Comparison of ENCODE assay signal across 8 mouse cellular contexts in genomic region chr2:172977409-172978130, GRCm38 (mm10). TPM values are rescaled to one million over a fixed set of nuclear protein-coding genes. Genes with fewer than 3 reads are reported as not detected.
DNase-seq lines count a peak whose midpoint lies in the region; ATAC-seq and TF ChIP-seq lines count a peak whose summit lies in the region.

TSS of gene Spo11 (plus strand) at chr2:172977700.

- H3K27me3 ChIP-seq in heart, embryonic 11.5 days (ENCODE audit: control insufficient read depth, insufficient read depth, low read length), result no peaks in the 10 kb centered on the region
- no peaks in the 10 kb centered on the region for H3K27me3 ChIP-seq in midbrain, embryonic 11.5 days (ENCODE audit: control insufficient read depth, insufficient read depth, low read length)

- 0 out of 2 replicates have a peak within 1 kb of the TSS, but pooled peaks have one; percentile 5 for H3K4me3 ChIP-seq in heart, embryonic 11.5 days (ENCODE audit: low read depth, low read length)
- H3K4me3 ChIP-seq in ES-E14 (ENCODE audit: insufficient read depth in 1 of 2, low read depth in 1 of 2, low read length in 2 of 2, poor library complexity in 1 of 2, severe bottlenecking in 1 of 2), result peak within 1 kb of the TSS; percentile 10 to 42; a peak in 2 of 4 replicates
- no peak within 1 kb of the TSS for H3K4me3 ChIP-seq in midbrain, embryonic 11.5 days (ENCODE audit: low read depth, low read length)

- H3K27ac ChIP-seq in heart, embryonic 11.5 days (ENCODE audit: low read depth, low read length), result no peak within 1 kb of the TSS
- no peak within 1 kb of the TSS for H3K27ac ChIP-seq in ES-E14 (ENCODE audit: insufficient read depth, low read depth, low read length, poor library complexity, severe bottlenecking)
- H3K27ac ChIP-seq in midbrain, embryonic 11.5 days (ENCODE audit: low read depth, low read length), result no peak within 1 kb of the TSS

- no peaks in the 10 kb centered on the region for H3K36me3 ChIP-seq in heart, embryonic 11.5 days (ENCODE audit: control insufficient read depth, insufficient read depth, low read length)
- H3K36me3 ChIP-seq in ES-E14 (ENCODE audit: control insufficient read depth, insufficient read depth, low read length, poor library complexity, severe bottlenecking), result no peaks in the 10 kb centered on the region
- H3K36me3 ChIP-seq in midbrain, embryonic 11.5 days (ENCODE audit: control insufficient read depth, insufficient read depth, low read length), result no peaks in the 10 kb centered on the region

- peak within 1 kb of the TSS; percentile 49; the same call in 1 of the 2 replicates for H3K9ac ChIP-seq in heart, embryonic 11.5 days (ENCODE audit: low read depth, low read length)
- H3K9ac ChIP-seq in ES-E14 (ENCODE audit: insufficient read depth, low read depth, low read length, poor library complexity, severe bottlenecking), result peak within 1 kb of the TSS; percentile 43
- peak within 1 kb of the TSS; percentile 40 for H3K9ac ChIP-seq in midbrain, embryonic 11.5 days (ENCODE audit: low read length)

- no peaks in the 10 kb centered on the region for H3K9me3 ChIP-seq in heart, embryonic 11.5 days (replicated peaks; ENCODE audit: control insufficient read depth, low read length)
- no peaks in the 10 kb centered on the region for H3K9me3 ChIP-seq in ES-E14 (ENCODE audit: control insufficient read depth, insufficient read depth, low read depth, low read length)
- H3K9me3 ChIP-seq in midbrain, embryonic 11.5 days (ENCODE audit: control insufficient read depth, low read length), result no peaks in the 10 kb centered on the region

- in situ Hi-C loops in ES-E14 (cut with MboI; ENCODE audit: low sequenced_read_pairs in 2 of 2, unreplicated experiment in 2 of 2), result no loop called here

- H3K4me2 ChIP-seq in heart, embryonic 11.5 days, result peak within 1 kb of the TSS; percentile 52
- H3K4me2 ChIP-seq in midbrain, embryonic 11.5 days, result peak within 1 kb of the TSS; percentile 30

- H3K4me1 ChIP-seq in heart, embryonic 11.5 days (ENCODE audit: control insufficient read depth, insufficient read depth, low read length), result peaks cover 16% of the 10 kb centered on the region
- peaks cover 0 to 7% of the 10 kb centered on the region in 2 experiments; a peak in 1 of 4 replicates for H3K4me1 ChIP-seq in ES-E14 (ENCODE audit: control insufficient read depth in 2 of 2, insufficient read depth in 2 of 2, low read length in 2 of 2, poor library complexity in 1 of 2)
- H3K4me1 ChIP-seq in midbrain, embryonic 11.5 days (ENCODE audit: control insufficient read depth, insufficient read depth, low read length), result peaks cover 8% of the 10 kb centered on the region

- 17% methylated on average over 14 of the region's 14 CpGs for WGBS in heart, embryonic 11.5 days (ENCODE audit: insufficient replicate concordance)
- WGBS in midbrain, embryonic 11.5 days, result 9% methylated on average over 14 of the region's 14 CpGs

- no peak for DNase-seq in heart, adult 11 months
- DNase-seq in ES-E14 (ENCODE audit: low read depth, low spot score), result peak; percentile 47
- peak; percentile 90 for DNase-seq in midbrain, embryonic 11.5 days (ENCODE audit: low spot score, missing footprints)
- peak; percentile 92 to 96 for DNase-seq in thymus, postnatal 10 days (ENCODE audit: low spot score in 2 of 2)
- no peak for DNase-seq in left cerebral cortex, adult 9 months (ENCODE audit: low spot score in 2 of 2)
- DNase-seq in left cerebral cortex, adult 18-20 months (ENCODE audit: low spot score in 2 of 2), result no peak

- ATAC-seq in heart, embryonic 11.5 days (replicated peaks; ENCODE audit: insufficient number of reproducible peaks, low FRiP score, low TSS enrichment), result no peak
- peak; percentile 74 to 80 for ATAC-seq in hematopoietic stem cell, adult 5-6 weeks (replicated peaks in 1 of 2; ENCODE audit: insufficient read depth in 1 of 2, low FRiP score in 2 of 2, low TSS enrichment in 1 of 2, low read depth in 1 of 2, poor library complexity in 2 of 2, severe bottlenecking in 2 of 2)
- no peak for ATAC-seq in midbrain, embryonic 11.5 days (ENCODE audit: low FRiP score)

TF ChIP-seq in ES-E14, 5 proteins besides CTCF, POLR2A, EP300 and RAD21:
- TF ChIP-seq ZNF384 (IDR thresholded peaks at IDR 0.05; ENCODE audit: low read depth, low read length) (no peak), MAFK (IDR thresholded peaks at IDR 0.05; ENCODE audit: insufficient read depth, low read depth, low read length) (no peak), CHD2 (IDR thresholded peaks at IDR 0.05; ENCODE audit: low read depth, low read length) (no peak), HCFC1 (IDR thresholded peaks at IDR 0.05; ENCODE audit: borderline replicate concordance, insufficient read depth, low read length) (no peak), ZC3H11A (IDR thresholded peaks at IDR 0.05; ENCODE audit: borderline replicate concordance, low read depth, low read length) (no peak)

RNA-seq across cellular contexts. Expression of gene Spo11, which starts in this region (rescaled TPM):
- 0.17 and 0.19 TPM in 2 replicates for polyA plus RNA-seq in heart, embryonic 11.5 days (2014; fragmentation: Nextera tagmentation; extraction: Ambion mirVana)
- total RNA-seq in ES-E14 (2012; rRNA removed), result 0.05 and 0.13 TPM in 2 replicates
- 2.2 and 9.6 TPM in 2 replicates for total RNA-seq in hematopoietic stem cell, adult 5-6 weeks (2017)
- polyA plus RNA-seq in midbrain, embryonic 11.5 days (2014; fragmentation: Nextera tagmentation; extraction: Ambion mirVana), result 0.25 and 0.26 TPM in 2 replicates
- under 1 TPM; 0.23 to 0.28 TPM for total RNA-seq in left cerebral cortex, adult 18-20 months (2021)

Comparison
In these comparisons a context has a peak if more than half of its experiments do, and no peak if none do; other contexts are left out.
1. Peak in DNase-seq, H3K4me3 ChIP-seq and H3K9ac ChIP-seq in ES-E14; RNA of the gene not detected or under 1 TPM.
2. Peak in DNase-seq, H3K9ac ChIP-seq and H3K4me2 ChIP-seq in midbrain, embryonic 11.5 days; RNA of the gene not detected or under 1 TPM.
3. ATAC-seq: peak in hematopoietic stem cell, adult 5-6 weeks (2 of 2); none in heart, embryonic 11.5 days (single experiment) and midbrain, embryonic 11.5 days (single experiment).
4. DNase-seq: peak in thymus, postnatal 10 days (2 of 2); none in heart, adult 11 months (single experiment), left cerebral cortex, adult 9 months (0 of 2) and left cerebral cortex, adult 18-20 months (0 of 2).
5. Peak in every context shown above with its lines, with median percentiles within 50 percentile points of each other: H3K9ac ChIP-seq.